Mouse (Mus musculus) C2C12 (cell line): Measurements from ENCODE around the gene Gm13276.
"Not testable (repeated sequence)": the region's sequence is repeated elsewhere in the genome, so short reads cannot be mapped to it uniquely, and the experiment has no call there.

Experiments
- CEBPB ChIP-seq: IDR thresholded peaks from one replicate; pipeline ENCODE4 v1.6.1; 2011; ENCODE audit warnings: low read depth, mild to moderate bottlenecking, control low read depth, moderate library complexity
- CTCF ChIP-seq: IDR thresholded peaks from one replicate; pipeline ENCODE4 v1.5.1; 2011; ENCODE audit not compliant: control insufficient read depth, insufficient read depth, insufficient read length
- FOSL1 ChIP-seq: IDR thresholded peaks from one replicate; pipeline ENCODE4 v1.8.0; 2011; ENCODE audit warnings: mild to moderate bottlenecking, low read length; ENCODE audit not compliant: poor library complexity, insufficient read depth, severe bottlenecking
- MYOD1 ChIP-seq: IDR thresholded peaks from one replicate; pipeline ENCODE4 v1.6.1; 2011; ENCODE audit warnings: low read depth; ENCODE audit not compliant: control insufficient read depth, insufficient read length
- MYOG ChIP-seq: IDR thresholded peaks from one replicate; pipeline ENCODE4 v1.6.1; 2011; ENCODE audit not compliant: control insufficient read depth, insufficient read length; ENCODE audit errors: extremely low read depth
- USF1 ChIP-seq: IDR thresholded peaks from one replicate; pipeline ENCODE4 v1.6.1; 2011; ENCODE audit warnings: low read depth, mild to moderate bottlenecking, control low read depth, moderate library complexity

GRCm38 (mm10) chr4:88754818-88755340 is 30.6 kb upstream of the Gm13276 start, which contains the start of gene Gm13271:
- TF ChIP-seq CTCF, MYOG, USF1, FOSL1, MYOD1, CEBPB: not testable (repeated sequence)
